Mouse (Mus musculus) cortical plate, adult 2 months (tissue): ENCODE results near the gene Poc1b.

ENCODE experiments used
- CTCF ChIP-seq: fragments of 200-500 bp; IDR thresholded peaks from 2 replicates; pipeline ENCODE4 v1.5.1; 2011; ENCODE audit warnings: mild to moderate bottlenecking, control low read depth, low read length; ENCODE audit not compliant: insufficient read depth; ENCODE audit errors: extremely low read depth
- POLR2A ChIP-seq: fragments of 200-500 bp; IDR thresholded peaks from 2 replicates; pipeline ENCODE4 v1.6.1; 2011; ENCODE audit warnings: mild to moderate bottlenecking, low read length, control low read depth; ENCODE audit not compliant: insufficient read depth; ENCODE audit errors: extremely low read depth

DNA sequence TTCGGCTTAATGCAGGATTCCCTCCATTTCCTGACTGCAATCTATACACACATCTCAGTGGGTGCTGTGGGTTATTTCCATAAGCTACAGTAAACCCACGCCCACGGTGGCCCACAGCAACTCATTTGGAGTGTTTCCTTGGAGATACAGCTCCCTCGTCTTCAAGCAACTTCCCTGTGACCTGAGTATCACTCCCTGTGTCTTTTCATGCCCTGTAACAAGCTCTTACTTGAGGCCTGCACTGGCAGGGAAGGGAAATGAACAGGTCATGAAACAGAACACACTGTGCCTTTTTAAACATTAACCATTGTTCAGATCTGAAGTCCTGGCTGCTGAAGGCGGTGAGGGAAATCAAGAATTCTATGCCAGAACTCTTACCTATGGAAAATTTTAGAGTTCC is 115.9 kb downstream of the Poc1b start:
- TF ChIP-seq CTCF (no peak), POLR2A (no peak)
